Mouse (Mus musculus) bone marrow, adult 2 months (tissue): ENCODE data around the gene Rita1. TPM values are rescaled to one million over a fixed set of nuclear protein-coding genes. Genes with fewer than 3 reads are reported as not detected.

Experiments
- H3K27ac ChIP-seq: fragments of 200-500 bp; 2 replicates; pipeline ENCODE4 v1.5.1; 2012; ENCODE audit warnings: low read depth, mild to moderate bottlenecking, control low read depth, inconsistent platforms, low read length; ENCODE audit not compliant: control insufficient read depth, poor library complexity, insufficient read depth
- H3K4me1 ChIP-seq: fragments of 200-500 bp; 2 replicates; pipeline ENCODE4 v1.6.1; 2011; ENCODE audit warnings: low read length; ENCODE audit not compliant: control insufficient read depth, insufficient read depth
- H3K4me3 ChIP-seq: fragments of 200-500 bp; replicated peaks from 2 replicates; pipeline ENCODE3; 2011; ENCODE audit warnings: mild to moderate bottlenecking, low read depth, low read length, control low read depth; ENCODE audit not compliant: control insufficient read depth
- CTCF ChIP-seq: fragments of 200-500 bp; IDR thresholded peaks from 2 replicates; pipeline ENCODE4 v1.5.1; 2011; ENCODE audit warnings: low read length, control low read depth; ENCODE audit not compliant: control insufficient read depth, insufficient read depth
- POLR2A ChIP-seq: fragments of 200-500 bp; IDR thresholded peaks from 2 replicates; pipeline ENCODE4 v1.6.1; 2011; ENCODE audit warnings: low read depth, mild to moderate bottlenecking, control low read depth, low read length, borderline replicate concordance; ENCODE audit not compliant: control insufficient read depth
- WGBS: fragments of 180-500 bp; shearing (Covaris S2); methylation state at CpG from one replicate; pipeline ENCODE4 v1.1.7; 2018; 5-methylcytosine and 5-hydroxymethylcytosine counted together
- polyA plus RNA-seq: library from polyadenylated mRNA; stranded (reverse); fragments of >200 nt; gene quantifications from 2 replicates; pipeline ENCODE4 v1.2.4, GENCODE M21; 2011; ENCODE audit warnings: low replicate concordance; ENCODE audit not compliant: missing spikeins, insufficient read depth, insufficient read length

The Rita1 gene
- 1.9 and 3.4 TPM in 2 replicates for polyA plus RNA-seq

GRCm38 (mm10) chr5:120612442-120612821 lies at the start of gene Rita1, which contains the start of gene Ddx54:
Gene Rita1 (minus strand): TSS chr5:120612589.
Gene Ddx54 (plus strand): TSS chr5:120612739.
- H3K27ac ChIP-seq = peak within 1 kb of the TSS; percentile 90
- peaks cover 3% of the 10 kb centered on the region; the same call in 1 of the 2 replicates for H3K4me1 ChIP-seq
- peak within 1 kb of the TSS; percentile 88 for H3K4me3 ChIP-seq
- WGBS = 0% methylated on average over 22 of the region's 22 CpGs
- TF ChIP-seq CTCF = peak; percentile 7; the same call in 1 of the 2 replicates
- TF ChIP-seq POLR2A = peak; percentile 57; the same call in 1 of the 2 replicates

DNA sequence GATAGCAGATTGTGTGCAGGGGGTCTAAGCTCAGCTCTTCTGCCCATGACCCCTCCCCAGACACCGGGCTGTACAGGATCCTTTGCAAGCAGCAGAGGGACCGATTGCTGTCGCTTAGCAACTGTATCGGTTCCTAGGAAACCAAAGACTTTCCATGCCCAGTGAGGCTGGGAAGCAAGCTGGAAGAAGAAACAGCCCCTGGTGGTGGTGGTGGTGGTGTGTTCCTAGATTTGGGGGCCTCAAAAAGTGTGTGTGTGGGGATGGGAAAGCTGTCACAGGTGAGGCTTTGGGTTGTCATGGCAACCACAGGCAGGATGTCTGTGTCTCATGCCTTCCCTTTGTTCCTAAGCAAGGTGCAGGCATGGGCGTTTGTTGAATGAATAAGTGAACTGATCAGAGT lies 48.4 kb upstream of the Rita1 start:
- Histone ChIP-seq H3K4me3 (no peak overlapping the region), H3K4me1 (no peaks in the 10 kb centered on the region), H3K27ac (no peak overlapping the region)
- WGBS = 60% methylated on average over 5 of the region's 5 CpGs
- TF ChIP-seq POLR2A (no peak), CTCF (no peak)

- no peak overlapping the region for H3K4me3 ChIP-seq
- no peak overlapping the region for H3K27ac ChIP-seq
- whole genome bisulfite sequencing = 81% methylated on average over 12 of the region's 12 CpGs
- no peak for TF ChIP-seq CTCF
- TF ChIP-seq POLR2A = no peak
- H3K4me1 ChIP-seq = no peaks in the 10 kb centered on the region; the same call in 1 of the 2 replicates
These were observed 43.9 kb upstream of the Rita1 start for GRCm38 (mm10) chr5:120656281-120656751.

GRCm38 (mm10) chr5:120653873-120654272 lies 41.5 kb upstream of the Rita1 start:
- no peak overlapping the region for H3K27ac ChIP-seq
- TF ChIP-seq CTCF (no peak), POLR2A (no peak)
- 90% methylated on average over 2 of the region's 2 CpGs for WGBS
- no peak overlapping the region for H3K4me3 ChIP-seq
- H3K4me1 ChIP-seq = no peaks in the 10 kb centered on the region; the same call in 1 of the 2 replicates

- 80% methylated on average over 28 of the region's 28 CpGs for WGBS
These were observed 40.7 kb upstream of the Rita1 start for GRCm38 (mm10) chr5:120652915-120653701.

DNA sequence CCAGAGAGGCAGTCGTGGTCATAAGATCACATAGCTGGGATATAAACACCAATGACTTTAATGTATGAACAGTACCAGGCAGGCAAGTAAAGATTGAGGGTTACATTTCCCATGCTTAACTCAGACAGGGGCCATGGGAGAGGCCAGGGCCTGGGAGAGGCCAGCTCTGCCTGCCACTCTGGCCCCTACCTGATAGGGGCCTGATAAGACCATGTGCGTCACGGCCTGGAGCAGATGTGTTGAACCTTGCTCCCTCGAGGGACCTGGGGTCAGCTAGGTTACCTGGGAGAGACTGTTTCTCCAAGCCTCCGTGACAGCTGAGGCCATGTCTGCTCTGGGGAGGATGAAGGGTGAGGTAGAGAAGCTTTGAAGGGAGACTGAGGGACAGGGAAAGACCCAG lies 38.8 kb upstream of the Rita1 start:
- no peak overlapping the region for H3K4me3 ChIP-seq
- 80% methylated on average over 5 of the region's 5 CpGs for WGBS
- H3K4me1 ChIP-seq = no peaks in the 10 kb centered on the region; the same call in 1 of the 2 replicates
- TF ChIP-seq POLR2A (no peak), CTCF (no peak)
- H3K27ac ChIP-seq = no peak overlapping the region

More at GRCm38 (mm10) chr5:120652915-120653701, 40.7 kb upstream of the Rita1 start:
- H3K4me3 ChIP-seq = no peak overlapping the region
- TF ChIP-seq CTCF (no peak), POLR2A (0 out of 2 replicates have a peak, but pooled peaks have one; percentile 16)
- no peak overlapping the region for H3K27ac ChIP-seq
- no peaks in the 10 kb centered on the region; the same call in 1 of the 2 replicates for H3K4me1 ChIP-seq

- Histone ChIP-seq H3K27ac (no peak overlapping the region), H3K4me1 (no peaks in the 10 kb centered on the region; the same call in 1 of the 2 replicates), H3K4me3 (no peak overlapping the region)
- WGBS = 25% methylated on average over 13 of the region's 13 CpGs
- TF ChIP-seq POLR2A = no peak
- no peak for TF ChIP-seq CTCF
These were observed 37.5 kb upstream of the Rita1 start for GRCm38 (mm10) chr5:120649938-120650337.

- 5% methylated on average over 21 of the region's 21 CpGs for WGBS
- Histone ChIP-seq H3K4me1 (no peaks in the 10 kb centered on the region; the same call in 1 of the 2 replicates), H3K4me3 (peak overlapping the region; percentile 51), H3K27ac (no peak overlapping the region)
- TF ChIP-seq POLR2A (no peak; the same call in 1 of the 2 replicates), CTCF (no peak)
These were observed 37.1 kb upstream of the Rita1 start for GRCm38 (mm10) chr5:120649374-120649933.
